8 mouse cellular contexts compared by ENCODE assay signal in the genomic region with DNA sequence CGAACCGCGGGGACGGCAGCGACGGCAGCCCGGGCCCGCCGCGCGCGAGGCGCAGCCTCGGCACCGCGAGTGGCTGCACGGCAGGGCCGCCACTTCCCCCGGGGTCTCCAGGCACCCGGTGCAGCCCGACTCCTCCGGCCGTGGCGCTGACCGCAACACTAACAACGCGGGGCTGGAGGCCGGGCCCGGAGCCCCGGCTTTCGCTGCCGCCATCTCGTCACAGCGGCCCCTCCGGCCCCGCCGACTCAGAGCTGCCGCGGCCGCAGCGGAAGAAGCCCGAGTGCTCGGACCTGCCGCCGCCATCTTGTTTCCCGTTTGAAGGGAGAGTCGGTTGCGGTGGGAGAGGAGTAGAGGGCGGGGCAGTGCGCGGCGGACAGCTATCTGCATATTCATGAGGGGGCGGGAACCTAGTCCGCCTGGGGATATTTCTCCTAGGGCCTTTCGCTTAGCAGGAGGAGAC. TPM values are rescaled to one million over a fixed set of nuclear protein-coding genes. Genes with fewer than 3 reads are reported as not detected.
A peak's percentile ranks its signal among the peaks of the same experiment; 100 is the strongest.
DNase-seq lines count a peak whose midpoint lies in the region; ATAC-seq and TF ChIP-seq lines count a peak whose summit lies in the region.

TSS of gene Rnf169 (minus strand) at position 317 of the 460 bp plus-strand sequence.

- intact Hi-C loops in left cerebral cortex, postnatal 10 days (cut with DNase I) = loop anchor here (5.0 kb wide), 1 partner anchor 53 kb away; no protein-coding TSS in a partner anchor

- peak; percentile 81 to 86 for DNase-seq in gastrocnemius, adult 8-10 months (ENCODE audit: low spot score in 2 of 2)
- peak; percentile 92 to 96 for DNase-seq in left cerebral cortex, postnatal 10 days (ENCODE audit: extremely low spot score in 1 of 2, low spot score in 2 of 2)
- peak; percentile 88 for DNase-seq in right cerebral cortex, postnatal 25 days
- DNase-seq in urinary bladder, postnatal 4 days (ENCODE audit: low spot score in 2 of 2) = peak; percentile 85 to 89

- peak; percentile 82 for TF ChIP-seq POLR2A in cortical plate, adult 2 months (IDR thresholded peaks at IDR 0.05; ENCODE audit: extremely low read depth, insufficient read depth, low read length)

- ATAC-seq in activated CD4-positive, CD25-positive, alpha-beta regulatory T cell, adult 4 months = peak; percentile 96
- ATAC-seq in inflammation-experienced regulatory T-cells, adult 6 months = peak; percentile 97
- peak; percentile 99 for ATAC-seq in megakaryocyte-erythroid progenitor cell, adult 5-6 weeks (replicated peaks; ENCODE audit: low FRiP score, low TSS enrichment, poor library complexity, severe bottlenecking)

- H3K4me3 ChIP-seq in cortical plate, adult 2 months (ENCODE audit: insufficient read depth, low read length) = peak within 1 kb of the TSS; percentile 75

- no peak for TF ChIP-seq CTCF in cortical plate, adult 2 months (IDR thresholded peaks at IDR 0.05; ENCODE audit: extremely low read depth, insufficient read depth, low read length)

- peak within 1 kb of the TSS; percentile 95 for H3K27ac ChIP-seq in cortical plate, adult 2 months (ENCODE audit: insufficient read depth, low read length)

- peaks cover 2% of the 10 kb centered on the region; the same call in 1 of the 2 replicates for H3K4me1 ChIP-seq in cortical plate, adult 2 months (ENCODE audit: control insufficient read depth, insufficient read depth, low read length)

RNA-seq across cellular contexts. Expression of gene Rnf169, which starts in this region (rescaled TPM):
- 1 to 10 TPM; 6.0 to 6.6 TPM for polyA plus RNA-seq in activated CD4-positive, CD25-positive, alpha-beta regulatory T cell, adult 4 months (2017; shearing (Covaris generic))
- 23.7 TPM in 2 replicates for polyA plus RNA-seq in cortical plate, adult 2 months (2012; rRNA removed)
- 1 to 10 TPM; 5.3 to 6.3 (median 5.5) TPM for total RNA-seq in gastrocnemius, adult 8-10 months (2022)
- polyA plus RNA-seq in inflammation-experienced regulatory T-cells, adult 6 months (2017; shearing (Covaris generic)) = 10 to 100 TPM in 1 of 3 experiments, 1 to 10 TPM in 2; 5.3 to 10.6 (median 8.4) TPM
- total RNA-seq in left cerebral cortex, postnatal 10 days (2021) = 10 to 100 TPM; 38.3 to 39.4 TPM
- total RNA-seq in megakaryocyte-erythroid progenitor cell, adult 5-6 weeks (2014; fragmentation: Nextera tagmentation) = 5.3 and 10.4 TPM in 2 replicates
- total RNA-seq in megakaryocyte-erythroid progenitor cell, adult 5-6 weeks (2017) = 7.8 and 14.8 TPM in 2 replicates

Comparison
In these comparisons a context has a peak if more than half of its experiments do, and no peak if none do; other contexts are left out.
1. Peak in every context shown above with its lines: DNase-seq, ATAC-seq, H3K4me3 ChIP-seq and H3K27ac ChIP-seq.